Mouse (Mus musculus): ENCODE results near the gene Tmtc4.

The Tmtc4 gene

DNA sequence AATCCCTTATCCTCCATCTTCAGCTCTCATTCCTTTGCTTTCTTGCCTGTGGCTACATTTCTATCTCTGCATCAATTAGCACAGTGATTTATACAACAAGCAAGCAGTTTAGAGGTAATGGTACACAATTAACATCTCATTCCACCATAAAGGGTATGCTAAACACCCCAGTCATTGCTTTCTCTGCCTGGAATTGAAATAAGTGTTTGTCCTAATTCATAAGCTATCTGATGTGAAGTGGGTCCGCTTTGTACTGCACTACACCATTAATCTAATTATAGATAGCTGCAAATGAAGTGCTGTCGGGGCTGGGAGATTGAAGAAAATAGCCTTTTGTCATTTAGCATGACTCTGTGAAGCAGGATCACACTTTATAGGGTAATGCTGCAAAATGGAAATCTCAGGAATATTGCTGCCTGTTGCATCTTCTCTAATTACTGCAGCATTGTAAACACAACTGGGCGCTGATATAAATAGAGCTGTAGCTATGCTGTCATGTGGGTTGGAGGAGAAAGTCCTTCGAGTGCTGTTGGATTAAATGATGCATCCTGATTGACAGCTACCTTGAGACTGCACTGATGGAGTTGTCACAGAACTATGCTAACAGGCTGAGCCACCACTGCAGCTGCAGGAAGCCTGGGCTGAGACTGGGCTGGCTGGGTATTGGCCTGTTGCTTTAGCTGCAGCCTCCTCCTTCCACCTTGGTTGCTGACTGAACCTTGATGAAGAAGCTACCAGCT lies 111.8 kb downstream of the Tmtc4 start:
- no peak for DNase-seq

DNA sequence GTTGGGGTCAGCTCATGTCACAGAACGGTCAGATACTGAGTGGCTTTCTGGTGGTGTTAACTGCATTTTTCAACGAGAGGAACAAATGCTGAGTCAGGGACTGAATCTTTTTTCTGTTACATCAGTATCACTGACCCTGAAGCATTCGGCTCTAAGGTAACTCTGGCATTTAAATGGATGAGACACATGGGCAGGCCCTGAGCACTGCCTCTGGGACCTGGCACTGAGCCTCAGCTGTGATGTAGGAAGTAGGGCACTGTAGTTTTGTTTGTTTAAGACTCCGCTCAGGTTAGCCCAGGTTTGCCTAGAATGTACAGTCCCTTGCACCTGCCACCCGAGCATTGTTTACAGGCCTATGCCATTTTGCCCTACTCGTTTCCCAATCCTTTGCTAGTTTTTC lies 114.0 kb downstream of the Tmtc4 start:
- DNase-seq, result no peak

All from kidney, postnatal 25 days (tissue).